Mouse (Mus musculus) forebrain, embryonic 13.5 days (tissue): ENCODE measurements around the gene Hmgcll1. TPM values are rescaled to one million over a fixed set of nuclear protein-coding genes. Genes with fewer than 3 reads are reported as not detected.
A peak's percentile ranks its signal among the peaks of the same experiment; 100 is the strongest.
"Not testable (repeated sequence)": the region's sequence is repeated elsewhere in the genome, so short reads cannot be mapped to it uniquely, and the experiment has no call there.

Experiments
- ATAC-seq: fragments of 200-750 bp; cut with Nextera tagmentation; 2 replicates; pipeline ENCODE4 v1.8.0; 2017
- H3K27ac ChIP-seq: fragments of 300-500 bp; sonication (generic); 2 replicates; pipeline ENCODE4 v1.5.1; 2015; ENCODE audit warnings: inconsistent platforms, mild to moderate bottlenecking, moderate library complexity
- H3K27me3 ChIP-seq: fragments of 300-500 bp; sonication (generic); 2 replicates; pipeline ENCODE4 v1.6.1; 2015; ENCODE audit warnings: mild to moderate bottlenecking, inconsistent platforms
- H3K36me3 ChIP-seq: fragments of 300-500 bp; sonication (generic); 2 replicates; pipeline ENCODE4 v1.6.1; 2015; ENCODE audit warnings: mild to moderate bottlenecking, inconsistent platforms; ENCODE audit not compliant: poor library complexity, severe bottlenecking
- H3K4me1 ChIP-seq: fragments of 300-500 bp; sonication (generic); 2 replicates; pipeline ENCODE4 v1.6.1; 2015; ENCODE audit warnings: inconsistent platforms
- H3K4me2 ChIP-seq: fragments of 300-500 bp; sonication (generic); 2 replicates; pipeline ENCODE4 v1.6.1; 2015; ENCODE audit warnings: inconsistent platforms, mild to moderate bottlenecking, moderate library complexity
- H3K4me3 ChIP-seq: fragments of 300-500 bp; sonication (generic); 2 replicates; pipeline ENCODE4 v1.5.1; 2015; ENCODE audit warnings: mild to moderate bottlenecking, inconsistent platforms
- H3K9ac ChIP-seq: fragments of 300-500 bp; sonication (generic); 2 replicates; pipeline ENCODE4 v1.6.1; 2015; ENCODE audit warnings: mild to moderate bottlenecking, inconsistent platforms
- H3K9me3 ChIP-seq: fragments of 300-500 bp; sonication (generic); replicated peaks from 2 replicates; pipeline ENCODE4 v1.6.1; 2016; ENCODE audit warnings: inconsistent platforms
- WGBS: fragments of 180-500 bp; shearing (Covaris S2); methylation state at CpG from one replicate; pipeline ENCODE4 v1.1.7; 2015; 5-methylcytosine and 5-hydroxymethylcytosine counted together
- polyA plus RNA-seq: library from polyadenylated mRNA; unstranded; fragments of >200 nt; fragmentation: Nextera tagmentation; extraction: Ambion mirVana; gene quantifications from 2 replicates; pipeline ENCODE4 v1.2.1, GENCODE M21; 2015

Gene Hmgcll1
- polyA plus RNA-seq, 1 experiment from 2014 or later: 11.6 TPM

GRCm38 (mm10) chr9:76097221-76097620 is 82.6 kb downstream of the Hmgcll1 start:
- Histone ChIP-seq H3K27me3 (no peaks in the 10 kb centered on the region), H3K4me2 (no peak overlapping the region), H3K27ac (no peak overlapping the region), H3K9me3 (no peaks in the 10 kb centered on the region), H3K36me3 (no peaks in the 10 kb centered on the region), H3K9ac (no peak overlapping the region), H3K4me3 (no peak overlapping the region), H3K4me1 (no peaks in the 10 kb centered on the region)
- no peak for ATAC-seq
- WGBS: 95% methylated on average over 5 of the region's 5 CpGs

- ATAC-seq: no peak
- WGBS: 79% methylated on average over 3 of the region's 3 CpGs
Measured at GRCm38 (mm10) chr9:76099981-76100380, 85.3 kb downstream of the Hmgcll1 start.

GRCm38 (mm10) chr9:76104416-76104815 is 89.8 kb downstream of the Hmgcll1 start:
- not testable (repeated sequence) for H3K27me3 ChIP-seq, H3K27ac ChIP-seq, H3K4me2 ChIP-seq, H3K9ac ChIP-seq, H3K4me3 ChIP-seq, H3K9me3 ChIP-seq, ATAC-seq, H3K36me3 ChIP-seq, H3K4me1 ChIP-seq
- 83% methylated on average over 1 of the region's 1 CpGs for WGBS

More at GRCm38 (mm10) chr9:76099981-76100380, 85.3 kb downstream of the Hmgcll1 start:
- no peaks in the 10 kb centered on the region for H3K4me1 ChIP-seq
- no peaks in the 10 kb centered on the region for H3K27me3 ChIP-seq
- no peak overlapping the region for H3K4me2 ChIP-seq
- no peak overlapping the region for H3K4me3 ChIP-seq
- no peaks in the 10 kb centered on the region for H3K9me3 ChIP-seq
- H3K36me3 ChIP-seq: no peaks in the 10 kb centered on the region
- H3K9ac ChIP-seq: no peak overlapping the region
- no peak overlapping the region for H3K27ac ChIP-seq

GRCm38 (mm10) chr9:76104846-76105245 is 90.2 kb downstream of the Hmgcll1 start:
- H3K4me3 ChIP-seq: no peak overlapping the region
- WGBS: 89% methylated on average over 5 of the region's 5 CpGs
- no peak overlapping the region for H3K27ac ChIP-seq
- H3K9me3 ChIP-seq: no peaks in the 10 kb centered on the region
- no peaks in the 10 kb centered on the region for H3K4me1 ChIP-seq
- no peaks in the 10 kb centered on the region for H3K36me3 ChIP-seq
- no peak overlapping the region for H3K9ac ChIP-seq
- ATAC-seq: no peak
- H3K4me2 ChIP-seq: no peak overlapping the region
- H3K27me3 ChIP-seq: no peaks in the 10 kb centered on the region

GRCm38 (mm10) chr9:76122888-76123287 is 108.2 kb downstream of the Hmgcll1 start:
- not testable (repeated sequence) for H3K27ac ChIP-seq, H3K4me1 ChIP-seq, H3K27me3 ChIP-seq, H3K4me2 ChIP-seq, H3K4me3 ChIP-seq, H3K36me3 ChIP-seq, H3K9ac ChIP-seq, H3K9me3 ChIP-seq
- 6% methylated on average over 2 of the region's 2 CpGs for WGBS
- ATAC-seq: peak; percentile 85

- no peaks in the 10 kb centered on the region for H3K4me1 ChIP-seq
- no peaks in the 10 kb centered on the region for H3K36me3 ChIP-seq
- H3K9me3 ChIP-seq: no peaks in the 10 kb centered on the region
- no peak overlapping the region for H3K9ac ChIP-seq
- no peak overlapping the region for H3K27ac ChIP-seq
- H3K4me2 ChIP-seq: no peak overlapping the region
- 80% methylated on average over 4 of the region's 4 CpGs for WGBS
- ATAC-seq: no peak
- H3K27me3 ChIP-seq: no peaks in the 10 kb centered on the region
- no peak overlapping the region for H3K4me3 ChIP-seq
Measured at GRCm38 (mm10) chr9:76124249-76124648, 109.6 kb downstream of the Hmgcll1 start.

- no peaks in the 10 kb centered on the region for H3K4me1 ChIP-seq
- no peak overlapping the region for H3K27ac ChIP-seq
- no peak overlapping the region for H3K9ac ChIP-seq
- no peak overlapping the region for H3K4me3 ChIP-seq
- no peaks in the 10 kb centered on the region for H3K36me3 ChIP-seq
- no peaks in the 10 kb centered on the region for H3K9me3 ChIP-seq
- no peak for ATAC-seq
- no peak overlapping the region for H3K4me2 ChIP-seq
- H3K27me3 ChIP-seq: no peaks in the 10 kb centered on the region
- WGBS: 54% methylated on average over 1 of the region's 1 CpGs
Measured at GRCm38 (mm10) chr9:76129353-76129752, 114.7 kb downstream of the Hmgcll1 start.

GRCm38 (mm10) chr9:76134042-76134441 is 119.4 kb downstream of the Hmgcll1 start:
- H3K4me3 ChIP-seq: no peak overlapping the region
- H3K27me3 ChIP-seq: no peaks in the 10 kb centered on the region
- no peak overlapping the region for H3K27ac ChIP-seq
- H3K36me3 ChIP-seq: no peaks in the 10 kb centered on the region
- no peaks in the 10 kb centered on the region for H3K9me3 ChIP-seq
- H3K4me2 ChIP-seq: no peak overlapping the region
- no peak for ATAC-seq
- peaks cover 5% of the 10 kb centered on the region; the same call in 1 of the 2 replicates for H3K4me1 ChIP-seq
- 83% methylated on average over 6 of the region's 6 CpGs for WGBS
- no peak overlapping the region for H3K9ac ChIP-seq

- 47% methylated on average over 3 of the region's 3 CpGs for WGBS
- peak; percentile 87 for ATAC-seq
Measured at GRCm38 (mm10) chr9:76138378-76139109, 123.9 kb downstream of the Hmgcll1 start.

GRCm38 (mm10) chr9:76145593-76145992 is 130.9 kb downstream of the Hmgcll1 start:
- Histone ChIP-seq H3K4me2 (no peak overlapping the region), H3K36me3 (no peaks in the 10 kb centered on the region), H3K9ac (no peak overlapping the region), H3K27me3 (no peaks in the 10 kb centered on the region), H3K4me1 (no peaks in the 10 kb centered on the region), H3K4me3 (no peak overlapping the region), H3K9me3 (no peaks in the 10 kb centered on the region), H3K27ac (no peak overlapping the region)
- ATAC-seq: no peak
- WGBS: 47% methylated on average over 3 of the region's 3 CpGs

More at GRCm38 (mm10) chr9:76138378-76139109, 123.9 kb downstream of the Hmgcll1 start:
- H3K36me3 ChIP-seq: no peaks in the 10 kb centered on the region
- no peak overlapping the region for H3K4me2 ChIP-seq
- no peak overlapping the region for H3K27ac ChIP-seq
- no peak overlapping the region for H3K4me3 ChIP-seq
- no peaks in the 10 kb centered on the region for H3K9me3 ChIP-seq
- H3K9ac ChIP-seq: no peak overlapping the region
- H3K27me3 ChIP-seq: no peaks in the 10 kb centered on the region
- H3K4me1 ChIP-seq: peaks cover 5% of the 10 kb centered on the region; the same call in 1 of the 2 replicates

GRCm38 (mm10) chr9:76162446-76162845 is 147.8 kb downstream of the Hmgcll1 start:
- H3K4me2 ChIP-seq: no peak overlapping the region
- ATAC-seq: no peak
- H3K36me3 ChIP-seq: no peaks in the 10 kb centered on the region
- H3K9me3 ChIP-seq: no peaks in the 10 kb centered on the region
- H3K9ac ChIP-seq: no peak overlapping the region
- H3K4me1 ChIP-seq: no peaks in the 10 kb centered on the region
- H3K27ac ChIP-seq: no peak overlapping the region
- H3K27me3 ChIP-seq: no peaks in the 10 kb centered on the region
- 66% methylated on average over 8 of the region's 8 CpGs for WGBS
- H3K4me3 ChIP-seq: no peak overlapping the region

- Histone ChIP-seq H3K9me3 (no peaks in the 10 kb centered on the region), H3K27me3 (no peaks in the 10 kb centered on the region), H3K4me1 (no peaks in the 10 kb centered on the region), H3K4me3 (no peak overlapping the region), H3K27ac (no peak overlapping the region), H3K36me3 (no peaks in the 10 kb centered on the region), H3K4me2 (no peak overlapping the region), H3K9ac (no peak overlapping the region)
- 45% methylated on average over 3 of the region's 3 CpGs for WGBS
- ATAC-seq: no peak
Measured at GRCm38 (mm10) chr9:76168355-76168754, 153.7 kb downstream of the Hmgcll1 start.
